Mouse (Mus musculus) layer of hippocampus, adult 2 months (tissue): ENCODE data around the gene Slc6a3. TPM values are rescaled to one million over a fixed set of nuclear protein-coding genes. Genes with fewer than 3 reads are reported as not detected.
A peak's percentile ranks its signal among the peaks of the same experiment; 100 is the strongest.

Source experiments
- DNase-seq, 2 experiments: peaks; one replicate each; pipeline ENCODE4 v3.0.0; 2022; ENCODE audit warnings: low spot score in 2 of 2
- H3K27ac ChIP-seq: fragments of 200-600 bp; 2 replicates; pipeline ENCODE4 v1.8.1; 2022
- H3K4me3 ChIP-seq: fragments of 200-600 bp; 2 replicates; pipeline ENCODE4 v1.8.1; 2022; ENCODE audit warnings: mild to moderate bottlenecking
- CTCF ChIP-seq: fragments of 200-600 bp; conservative IDR thresholded peaks from 2 replicates; pipeline ENCODE4 v1.8.1; 2022; ENCODE audit warnings: antibody characterized with exemption, mild to moderate bottlenecking, moderate library complexity
- total RNA-seq, 2 experiments: library from RNA; stranded (reverse); gene quantifications; 2 replicates each; pipeline ENCODE4 v1.2.3; 2021

Gene Slc6a3
- total RNA-seq, 2 experiments from 2014 or later, result 0.20 TPM; not detected in 1

DNA sequence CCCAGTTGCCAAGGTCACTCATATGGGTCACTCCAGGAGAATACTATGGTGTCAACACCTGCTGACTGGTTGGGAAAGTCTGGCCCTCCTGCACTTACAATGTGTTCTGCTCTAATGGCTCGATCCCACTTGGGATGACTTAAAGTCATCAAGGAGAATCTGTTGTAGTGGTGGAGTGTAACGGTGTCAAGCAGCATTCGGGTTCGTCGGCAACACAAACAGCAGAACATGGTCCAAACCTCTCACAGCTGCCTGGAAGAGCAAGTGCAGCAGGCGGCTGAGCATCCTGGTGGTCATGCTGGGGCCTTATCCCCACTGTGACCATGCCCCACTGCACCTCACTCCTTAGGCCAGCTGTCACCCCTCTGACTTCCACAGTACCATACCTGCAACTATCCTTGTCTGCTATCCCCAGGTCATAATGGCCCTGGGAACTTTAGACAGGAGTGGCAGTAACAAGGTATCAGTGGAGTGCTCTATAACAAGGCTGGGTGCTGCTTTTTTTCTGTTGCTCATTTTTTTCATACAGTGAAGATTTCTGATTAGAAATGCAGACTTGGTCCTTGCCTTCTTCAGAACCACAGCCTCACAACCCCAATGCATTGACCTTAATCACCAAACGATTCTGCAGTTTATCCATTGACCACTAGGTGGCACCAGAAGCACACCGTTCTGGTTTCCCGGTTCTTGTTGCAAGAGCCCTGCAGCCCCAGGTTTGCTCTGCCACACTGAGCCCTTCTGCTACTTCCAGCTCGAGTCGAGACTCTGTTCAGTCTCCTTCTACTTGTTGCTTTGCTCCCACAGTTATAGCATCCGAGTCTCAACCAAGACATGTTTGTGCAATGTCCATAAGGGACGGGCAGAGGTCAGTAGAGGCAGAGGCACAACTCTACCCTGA, 23.5 kb upstream of the Slc6a3 start:
- no peak overlapping the region for H3K27ac ChIP-seq
- DNase-seq, result peak; percentile 71 to 81
- H3K4me3 ChIP-seq, result no peak overlapping the region
- TF ChIP-seq CTCF, result peak; percentile 93

DNA sequence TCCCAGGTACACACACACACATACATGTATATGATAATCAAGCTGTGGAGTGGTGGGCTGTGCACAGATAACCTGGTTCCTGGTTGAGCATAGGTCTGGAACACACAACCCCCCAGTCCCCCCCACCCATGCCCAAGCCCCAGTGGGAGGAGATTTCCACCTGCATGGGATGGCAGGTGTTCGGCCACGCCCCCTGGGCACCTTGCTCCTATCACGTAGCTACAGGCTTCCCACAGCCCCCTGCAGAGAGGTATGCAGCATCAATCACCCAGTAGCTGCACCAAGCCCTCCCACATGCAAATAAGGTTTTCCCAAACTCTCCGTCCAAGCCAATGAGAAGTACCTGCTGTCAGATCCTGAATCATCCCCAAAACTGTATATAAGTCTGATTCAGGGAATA, 19.7 kb upstream of the Slc6a3 start:
- no peak for DNase-seq
- no peak overlapping the region for H3K27ac ChIP-seq
- no peak for TF ChIP-seq CTCF
- H3K4me3 ChIP-seq, result no peak overlapping the region

DNA sequence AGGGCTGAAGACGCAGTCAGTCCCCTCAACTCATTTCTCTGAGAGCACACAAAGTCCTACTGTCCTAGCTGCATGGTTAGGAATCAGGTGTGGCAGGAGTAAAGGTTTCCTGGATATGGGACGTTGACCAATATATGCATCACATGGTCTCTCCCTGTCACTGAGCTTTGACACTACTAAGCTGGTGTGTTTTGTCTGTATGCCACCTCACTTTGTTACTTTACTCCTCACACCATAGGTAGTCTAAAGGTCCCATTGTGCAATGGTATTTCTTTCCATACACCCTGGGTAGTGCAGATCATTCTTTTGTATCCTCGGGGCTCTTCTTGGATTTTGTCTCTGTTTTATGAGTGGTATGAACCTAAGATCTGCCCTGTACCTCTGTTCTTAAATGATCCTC, 2.8 kb upstream of the Slc6a3 start:
- Histone ChIP-seq H3K4me3 (no peak overlapping the region), H3K27ac (no peak overlapping the region)
- TF ChIP-seq CTCF, result no peak
- no peak for DNase-seq

DNA sequence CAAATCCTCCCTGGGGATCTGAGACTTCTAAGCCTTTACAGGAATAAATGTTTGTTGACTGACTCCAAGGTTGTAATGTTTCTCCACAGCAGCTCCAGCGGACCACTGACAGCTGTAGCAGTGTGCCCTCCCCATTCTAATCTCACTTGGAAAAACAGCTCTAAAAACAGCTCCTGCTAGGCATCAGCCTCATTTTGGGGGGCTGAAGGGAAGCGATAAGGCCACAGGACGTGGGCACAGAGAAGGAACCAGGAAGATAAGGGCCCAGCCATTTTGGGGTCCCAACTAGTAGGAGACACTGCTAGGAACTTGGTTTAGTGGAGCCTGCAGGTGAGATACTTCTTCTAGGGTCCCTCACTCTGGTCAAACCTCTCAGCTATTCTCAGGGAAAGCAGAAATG, 1.3 kb upstream of the Slc6a3 start:
- no peak for DNase-seq
- Histone ChIP-seq H3K4me3 (no peak overlapping the region), H3K27ac (no peak overlapping the region)
- no peak for TF ChIP-seq CTCF

DNA sequence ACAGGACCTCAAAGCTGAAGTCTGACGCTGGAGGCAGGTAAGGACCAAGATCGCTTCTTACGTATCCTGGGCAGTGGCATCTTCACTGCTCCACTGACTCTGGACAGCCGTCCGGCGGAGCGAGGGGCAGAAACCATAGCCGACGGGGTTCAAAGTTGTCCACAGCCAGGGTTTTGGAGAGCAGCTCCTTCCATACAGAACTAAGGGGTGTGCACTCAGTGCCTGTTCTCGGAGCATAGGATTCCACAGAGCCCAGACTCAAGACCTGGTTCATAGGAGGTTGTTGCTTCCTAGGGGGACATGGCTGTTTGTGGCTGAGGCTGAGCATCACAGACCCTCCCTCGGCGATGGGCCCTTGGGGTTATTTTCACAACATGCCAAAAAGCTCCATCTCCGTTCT, 277 bp downstream of the Slc6a3 start:
- Histone ChIP-seq H3K4me3 (peak overlapping the region; percentile 45), H3K27ac (no peak overlapping the region)
- no peak for TF ChIP-seq CTCF
- no peak for DNase-seq

DNA sequence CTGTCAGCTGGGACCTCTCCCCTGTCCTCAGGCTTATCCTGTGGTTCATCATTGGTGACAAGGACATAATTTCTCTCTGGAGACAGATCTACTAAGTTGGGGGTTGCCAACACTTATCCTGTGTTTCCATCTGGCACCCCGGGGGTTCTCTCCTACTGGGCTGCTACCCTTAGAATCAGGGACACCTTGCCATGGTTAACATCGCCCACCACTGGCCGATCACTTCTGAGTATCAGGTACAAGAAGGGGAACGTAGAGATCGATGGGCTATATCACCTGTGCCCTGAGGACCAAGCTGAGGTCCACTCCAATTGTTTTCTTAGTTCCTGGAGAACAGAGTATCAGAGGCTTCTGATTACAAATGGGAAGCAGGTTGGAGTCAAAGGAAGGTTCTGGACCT, 27.7 kb downstream of the Slc6a3 start:
- no peak overlapping the region for H3K27ac ChIP-seq
- no peak overlapping the region for H3K4me3 ChIP-seq
- TF ChIP-seq CTCF, result no peak

DNA sequence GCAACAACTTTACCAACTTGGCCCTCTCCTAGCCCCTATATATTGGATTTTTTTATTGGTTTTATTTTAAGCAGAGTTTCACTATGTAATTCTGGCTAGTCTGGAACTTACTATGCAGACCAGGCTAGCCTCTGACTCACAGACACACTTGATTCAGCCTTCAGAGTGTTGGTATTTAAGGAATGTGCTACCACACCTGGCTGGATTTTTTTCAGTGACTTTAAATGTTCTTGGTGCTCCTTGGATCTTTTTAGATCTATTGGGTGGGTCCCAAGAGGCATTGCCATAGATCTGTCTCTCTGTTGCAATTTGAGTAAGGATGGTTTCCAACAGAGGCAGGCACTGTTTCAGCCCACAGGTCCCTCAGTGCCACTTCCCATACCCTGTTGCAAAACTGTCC, 38.5 kb downstream of the Slc6a3 start:
- no peak overlapping the region for H3K4me3 ChIP-seq
- TF ChIP-seq CTCF, result no peak
- no peak for DNase-seq
- H3K27ac ChIP-seq, result no peak overlapping the region

More for the DNA sequence above, 27.7 kb downstream of the Slc6a3 start:
- DNase-seq, result no peak

DNA sequence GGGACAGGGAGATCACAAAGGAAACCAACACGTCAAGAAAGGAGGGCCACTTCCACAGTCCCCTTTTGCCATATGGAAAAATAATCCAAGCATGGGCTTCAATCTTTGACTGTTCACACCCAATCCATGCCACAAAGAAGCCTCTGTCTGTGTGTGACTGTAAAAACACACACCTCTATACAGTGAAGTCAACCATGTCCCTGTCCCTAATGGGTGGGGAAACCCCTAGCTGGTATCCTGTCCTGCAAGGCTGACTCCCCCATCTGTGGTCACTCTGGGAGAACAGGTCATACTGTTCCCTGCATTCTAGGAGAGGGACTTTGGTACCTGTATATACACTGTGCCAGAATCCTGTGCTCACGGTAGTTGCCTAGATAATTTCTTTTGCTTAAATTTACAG, 40.7 kb downstream of the Slc6a3 start:
- H3K27ac ChIP-seq, result no peak overlapping the region
- TF ChIP-seq CTCF, result no peak
- no peak for DNase-seq
- no peak overlapping the region for H3K4me3 ChIP-seq

DNA sequence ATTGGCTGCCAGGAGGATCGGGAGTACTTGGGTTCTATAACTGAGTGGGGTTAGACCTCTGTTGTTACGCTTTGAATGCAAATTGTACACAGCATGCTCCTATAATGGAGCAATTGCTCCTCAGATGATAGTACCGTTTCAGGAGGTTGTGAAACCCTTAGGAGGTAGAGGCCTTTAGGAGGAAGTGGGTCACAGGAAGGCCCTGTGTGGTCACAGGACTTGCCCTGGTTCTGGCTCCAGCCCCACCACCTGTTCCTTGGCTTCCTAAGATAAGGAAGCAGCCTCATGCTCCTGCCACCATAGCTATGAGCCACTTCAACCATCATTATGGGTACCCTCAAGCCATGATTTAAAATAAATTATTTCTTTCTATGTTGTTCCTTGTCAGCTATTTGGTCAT, 54.9 kb downstream of the Slc6a3 start:
- no peak overlapping the region for H3K4me3 ChIP-seq
- no peak overlapping the region for H3K27ac ChIP-seq
- no peak for TF ChIP-seq CTCF
- no peak for DNase-seq

DNA sequence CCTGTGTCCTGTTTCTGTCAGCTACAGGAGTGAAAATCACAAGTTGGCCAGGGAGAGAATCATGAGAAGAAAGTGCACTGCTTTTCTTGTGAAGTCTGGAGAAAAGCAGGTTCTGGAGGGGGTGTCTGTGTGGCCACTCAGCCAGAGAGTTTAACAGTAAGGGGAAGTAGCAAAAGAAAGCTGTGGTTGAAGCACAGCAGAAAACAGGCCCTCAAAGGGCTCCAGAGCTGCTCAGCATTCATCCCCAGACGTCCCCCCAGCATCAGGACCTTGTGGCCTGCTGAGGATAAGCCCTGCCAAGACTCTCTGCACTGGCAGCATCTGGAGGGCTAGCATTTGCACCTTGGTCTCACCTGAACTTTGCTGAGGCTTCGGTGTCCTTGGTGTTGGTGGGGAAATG, 56.0 kb downstream of the Slc6a3 start:
- H3K27ac ChIP-seq, result no peak overlapping the region
- DNase-seq, result no peak
- no peak overlapping the region for H3K4me3 ChIP-seq
- no peak for TF ChIP-seq CTCF

DNA sequence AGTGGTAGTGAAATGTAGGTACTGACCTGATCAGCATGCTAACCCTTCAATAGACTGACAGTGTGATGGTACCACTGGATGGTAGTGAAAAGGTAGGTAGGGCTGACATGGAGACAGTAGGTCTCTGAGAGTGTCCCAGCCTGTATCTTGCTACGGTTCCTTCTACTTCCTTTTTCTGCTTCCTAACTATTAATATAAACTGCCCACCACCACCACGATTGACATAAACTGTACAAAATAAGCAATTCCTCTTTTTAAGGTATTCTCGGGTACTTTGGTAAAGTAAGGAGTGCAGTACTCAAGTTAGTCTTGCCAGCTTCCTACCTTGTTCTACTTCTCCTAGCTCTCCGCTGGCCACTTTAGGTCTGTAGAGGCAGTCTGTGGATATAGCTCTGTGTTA, 59.7 kb downstream of the Slc6a3 start:
- DNase-seq, result no peak
- no peak for TF ChIP-seq CTCF
- Histone ChIP-seq H3K27ac (no peak overlapping the region), H3K4me3 (no peak overlapping the region)

DNA sequence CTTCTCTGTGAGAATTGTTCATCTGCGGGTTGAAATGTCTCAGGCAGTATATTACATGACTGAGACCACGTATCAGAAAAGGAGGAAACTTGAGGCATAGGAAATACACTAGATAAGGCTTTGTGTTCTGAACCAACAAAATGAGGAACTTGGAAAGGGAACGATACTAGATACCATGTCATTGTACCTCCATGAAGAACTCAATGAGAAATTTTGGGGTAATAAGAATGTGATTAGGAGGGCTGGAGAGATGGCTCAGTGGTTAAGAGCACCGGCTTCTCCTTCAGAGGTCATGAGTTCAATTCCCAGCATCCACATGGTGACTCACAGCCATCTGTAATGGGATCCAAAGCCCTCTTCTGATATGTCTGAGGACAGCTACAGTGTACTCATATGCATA, 63.7 kb downstream of the Slc6a3 start:
- TF ChIP-seq CTCF, result no peak
- Histone ChIP-seq H3K27ac (no peak overlapping the region), H3K4me3 (no peak overlapping the region)
- DNase-seq, result no peak

DNA sequence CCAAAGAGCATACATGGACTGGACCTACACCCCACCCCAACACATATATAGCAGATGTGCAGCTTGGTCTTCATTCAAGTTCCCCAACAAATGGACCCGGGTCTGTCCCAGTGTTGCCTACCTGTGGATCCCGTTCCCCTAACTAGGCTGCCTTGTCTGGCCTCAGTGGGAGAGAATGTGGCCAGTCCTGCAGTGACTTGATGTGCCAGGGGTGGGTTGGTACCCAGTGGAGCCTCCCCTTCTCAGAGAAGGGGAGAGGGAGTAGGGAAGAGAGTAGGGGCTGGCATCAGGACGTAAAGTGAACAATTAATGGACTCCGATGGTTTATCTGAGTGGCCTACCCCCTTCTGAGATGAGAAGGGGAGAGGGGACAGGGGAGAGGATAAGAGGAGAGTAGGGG, 66.5 kb downstream of the Slc6a3 start:
- Histone ChIP-seq H3K27ac (peak overlapping the region; percentile 89), H3K4me3 (peak overlapping the region; percentile 93)
- TF ChIP-seq CTCF, result no peak
- no peak for DNase-seq

DNA sequence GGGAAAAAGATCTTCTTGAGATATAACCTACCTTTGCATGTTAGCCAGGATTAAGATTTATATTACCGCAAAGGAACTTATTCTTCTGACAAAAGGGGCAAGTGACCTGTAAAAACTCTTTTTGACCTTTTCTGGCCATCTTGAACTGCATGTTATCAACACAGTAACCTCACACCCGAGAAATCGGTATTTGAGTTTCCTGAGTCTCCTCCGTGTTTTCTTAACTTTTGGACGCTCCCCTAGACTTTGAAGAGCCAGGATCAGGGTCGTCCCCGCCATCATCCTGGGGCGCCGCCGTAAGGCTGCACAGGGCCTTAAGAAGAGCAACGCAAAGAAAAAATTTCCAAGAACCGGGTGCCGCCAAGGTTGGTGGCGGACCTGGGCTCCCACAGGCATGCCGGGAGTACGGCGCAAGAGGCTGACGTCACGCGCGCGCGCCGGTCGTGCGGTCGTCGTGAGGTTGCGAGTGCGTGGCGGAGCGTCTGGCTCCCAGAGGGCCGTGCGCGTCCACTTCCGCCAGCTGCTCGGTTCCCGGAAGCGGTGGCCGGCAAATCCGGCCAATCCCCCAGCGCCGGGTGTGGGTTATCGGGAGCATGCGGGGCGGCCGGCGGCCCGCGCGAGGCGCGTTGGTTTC, 67.1 kb downstream of the Slc6a3 start, which contains the start of gene Clptm1l:
TSS of gene Clptm1l (plus strand) at position 485 of the 634 bp plus-strand sequence.
- Histone ChIP-seq H3K27ac (peak within 1 kb of the TSS; percentile 89), H3K4me3 (peak within 1 kb of the TSS; percentile 93)
- DNase-seq, result peak; percentile 97 to 100
- TF ChIP-seq CTCF, result no peak
